Mouse (Mus musculus): ENCODE measurements around the gene Zfp239. TPM values are rescaled to one million over a fixed set of nuclear protein-coding genes. Genes with fewer than 3 reads are reported as not detected.

The Zfp239 gene
- polyA plus RNA-seq, 1 experiment, result 1.3 TPM

- Histone ChIP-seq H3K4me3 (replicated peaks) (peak overlapping the region; percentile 97), H3K36me3 (replicated peaks; ENCODE audit: low read length) (no peaks in the 10 kb centered on the region), H3K4me1 (peaks cover 61% of the 10 kb centered on the region)
Measured at GRCm38 (mm10) chr6:117905260-117905930, 43.5 kb downstream of the Zfp239 start.

GRCm38 (mm10) chr6:117906015-117906531 is 44.2 kb downstream of the Zfp239 start:
- Histone ChIP-seq H3K27me3 (replicated peaks) (no peaks in the 10 kb centered on the region), H3K4me1 (peaks cover 59% of the 10 kb centered on the region), H3K4me3 (replicated peaks) (peak overlapping the region; percentile 97), H3K9me3 (no peaks in the 10 kb centered on the region), H3K36me3 (replicated peaks; ENCODE audit: low read length) (no peaks in the 10 kb centered on the region)
- TF ChIP-seq FLI1 (IDR thresholded peaks at IDR 0.05; ENCODE audit: low read length) (no peak), GATA1 (IDR thresholded peaks at IDR 0.05; ENCODE audit: borderline replicate concordance, low read length) (no peak)

More at GRCm38 (mm10) chr6:117905260-117905930, 43.5 kb downstream of the Zfp239 start:
- TF ChIP-seq GATA1 (IDR thresholded peaks at IDR 0.05; ENCODE audit: borderline replicate concordance, low read length), result no peak
- no peak for TF ChIP-seq FLI1 (IDR thresholded peaks at IDR 0.05; ENCODE audit: low read length)
- H3K27me3 ChIP-seq (replicated peaks), result no peaks in the 10 kb centered on the region
- H3K9me3 ChIP-seq, result no peaks in the 10 kb centered on the region

- no peaks in the 10 kb centered on the region for H3K9me3 ChIP-seq
- H3K4me3 ChIP-seq (replicated peaks), result peak overlapping the region; percentile 97
- TF ChIP-seq FLI1 (IDR thresholded peaks at IDR 0.05; ENCODE audit: low read length), result 0 out of 2 replicates have a peak, but pooled peaks have one; percentile 28
- TF ChIP-seq GATA1 (IDR thresholded peaks at IDR 0.05; ENCODE audit: borderline replicate concordance, low read length), result no peak
- H3K27me3 ChIP-seq (replicated peaks), result no peaks in the 10 kb centered on the region
- H3K36me3 ChIP-seq (replicated peaks; ENCODE audit: low read length), result no peaks in the 10 kb centered on the region
- H3K4me1 ChIP-seq, result peaks cover 60% of the 10 kb centered on the region
Measured at GRCm38 (mm10) chr6:117906590-117907271, 44.8 kb downstream of the Zfp239 start.

DNA sequence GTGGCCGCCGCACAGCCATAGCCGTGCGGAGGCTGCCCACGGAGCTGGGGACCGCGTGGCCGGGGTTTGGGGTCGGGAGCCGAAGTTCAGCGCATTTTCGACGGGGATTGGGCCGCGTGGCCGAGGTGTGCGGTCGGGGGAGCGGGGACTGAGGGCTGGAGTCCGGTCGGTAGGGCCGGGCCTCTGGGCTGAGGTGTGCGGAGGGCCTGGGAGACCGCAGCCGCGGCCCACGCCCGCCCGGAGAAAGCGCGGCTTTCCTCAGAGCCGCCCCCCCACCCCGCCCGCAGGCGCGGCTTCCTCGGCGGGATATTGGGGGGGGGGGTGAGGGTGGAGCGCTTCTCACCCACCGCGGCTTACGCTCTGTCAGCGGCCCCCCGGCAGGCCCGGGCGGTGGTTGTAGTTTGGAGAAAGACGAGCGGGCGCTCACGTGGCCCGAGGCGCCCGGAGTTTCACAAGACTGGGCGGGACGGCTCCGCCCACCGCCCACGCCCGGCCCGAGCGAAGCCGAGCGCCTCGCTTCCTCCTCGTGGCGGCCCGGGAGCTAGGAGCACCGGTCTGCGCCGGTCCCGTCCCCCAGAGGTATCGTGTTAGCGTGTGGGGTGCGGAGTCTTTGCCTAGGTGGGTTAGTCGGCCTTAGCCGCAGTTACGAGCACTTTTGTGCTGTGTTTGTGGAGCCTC is 45.5 kb downstream of the Zfp239 start:
- Histone ChIP-seq H3K4me3 (replicated peaks) (peak overlapping the region; percentile 97), H3K4me1 (peaks cover 61% of the 10 kb centered on the region), H3K27me3 (replicated peaks) (no peaks in the 10 kb centered on the region), H3K9me3 (no peaks in the 10 kb centered on the region), H3K36me3 (replicated peaks; ENCODE audit: low read length) (no peaks in the 10 kb centered on the region)
- TF ChIP-seq FLI1 (IDR thresholded peaks at IDR 0.05; ENCODE audit: low read length) (no peak), GATA1 (IDR thresholded peaks at IDR 0.05; ENCODE audit: borderline replicate concordance, low read length) (no peak)

DNA sequence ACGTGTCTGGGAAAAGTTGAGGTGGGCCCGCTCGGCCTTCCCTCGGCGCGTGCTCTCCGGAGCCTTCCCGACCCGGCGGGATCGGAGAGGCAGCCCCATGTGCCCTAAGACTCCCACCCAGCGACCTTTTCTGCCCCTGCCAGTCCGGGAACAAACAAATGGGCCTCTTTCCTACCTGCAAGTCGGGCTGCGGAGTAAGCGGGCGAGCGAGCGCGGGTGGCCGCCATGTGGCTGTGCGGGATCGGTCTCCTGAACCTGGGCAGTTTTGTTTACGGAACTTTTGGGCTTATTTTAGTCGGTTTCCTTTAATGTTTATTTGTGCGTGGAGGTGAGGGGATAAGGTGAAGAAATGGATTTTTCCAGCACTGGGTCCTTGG is 46.1 kb downstream of the Zfp239 start:
- Histone ChIP-seq H3K27me3 (replicated peaks) (no peaks in the 10 kb centered on the region), H3K4me3 (replicated peaks) (peak overlapping the region; percentile 97), H3K36me3 (replicated peaks; ENCODE audit: low read length) (no peaks in the 10 kb centered on the region), H3K4me1 (peaks cover 59% of the 10 kb centered on the region), H3K9me3 (no peaks in the 10 kb centered on the region)
- TF ChIP-seq GATA1 (IDR thresholded peaks at IDR 0.05; ENCODE audit: borderline replicate concordance, low read length) (no peak), FLI1 (IDR thresholded peaks at IDR 0.05; ENCODE audit: low read length) (no peak)

- TF ChIP-seq GATA1 (IDR thresholded peaks at IDR 0.05; ENCODE audit: borderline replicate concordance, low read length) (no peak), FLI1 (IDR thresholded peaks at IDR 0.05; ENCODE audit: low read length) (no peak)
- Histone ChIP-seq H3K27me3 (replicated peaks) (no peaks in the 10 kb centered on the region), H3K36me3 (replicated peaks; ENCODE audit: low read length) (peaks cover 4% of the 10 kb centered on the region), H3K9me3 (no peaks in the 10 kb centered on the region), H3K4me3 (replicated peaks) (peak overlapping the region; percentile 97), H3K4me1 (peaks cover 62% of the 10 kb centered on the region)
Measured at GRCm38 (mm10) chr6:117908424-117908900, 46.6 kb downstream of the Zfp239 start.

DNA sequence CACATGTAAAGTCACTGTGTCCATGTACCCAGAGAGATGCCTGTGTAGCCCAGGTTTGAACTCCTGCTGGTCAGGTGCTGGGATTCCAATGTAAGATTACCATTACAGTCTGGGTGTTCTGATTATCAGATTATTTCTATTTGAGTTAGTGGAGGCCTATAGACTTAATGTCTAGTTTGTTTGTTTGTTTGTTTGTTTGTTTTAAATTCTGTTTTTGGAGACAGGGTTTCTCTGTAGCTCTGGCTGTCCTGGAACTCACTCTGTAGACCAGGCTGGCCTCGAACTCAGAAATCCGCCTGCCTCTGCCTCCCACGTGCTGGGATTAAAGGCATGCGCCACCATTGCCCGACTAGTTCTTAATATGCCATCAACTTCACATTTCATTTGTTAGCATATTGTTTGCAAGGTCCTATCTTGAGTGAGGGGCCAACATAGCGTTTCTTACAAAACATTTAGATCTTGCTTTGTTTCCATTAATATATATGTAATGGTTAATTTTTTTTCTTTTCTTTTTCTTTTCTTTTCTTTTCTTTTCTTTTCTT is 48.3 kb downstream of the Zfp239 start:
- no peak for TF ChIP-seq FLI1 (IDR thresholded peaks at IDR 0.05; ENCODE audit: low read length)
- TF ChIP-seq GATA1 (IDR thresholded peaks at IDR 0.05; ENCODE audit: borderline replicate concordance, low read length), result no peak
- Histone ChIP-seq H3K4me1 (peaks cover 59% of the 10 kb centered on the region), H3K9me3 (no peaks in the 10 kb centered on the region), H3K4me3 (replicated peaks) (peak overlapping the region; percentile 97), H3K36me3 (replicated peaks; ENCODE audit: low read length) (peaks cover 12% of the 10 kb centered on the region), H3K27me3 (replicated peaks) (no peaks in the 10 kb centered on the region)

GRCm38 (mm10) chr6:117914541-117914940 is 52.6 kb downstream of the Zfp239 start:
- Histone ChIP-seq H3K27me3 (replicated peaks) (no peaks in the 10 kb centered on the region), H3K4me3 (replicated peaks) (no peak overlapping the region), H3K36me3 (replicated peaks; ENCODE audit: low read length) (peaks cover 27% of the 10 kb centered on the region), H3K9me3 (no peaks in the 10 kb centered on the region), H3K4me1 (peaks cover 73% of the 10 kb centered on the region)
- TF ChIP-seq GATA1 (IDR thresholded peaks at IDR 0.05; ENCODE audit: borderline replicate concordance, low read length) (no peak), FLI1 (IDR thresholded peaks at IDR 0.05; ENCODE audit: low read length) (no peak)

GRCm38 (mm10) chr6:117916205-117916736 is 54.4 kb downstream of the Zfp239 start:
- H3K4me1 ChIP-seq, result peaks cover 76% of the 10 kb centered on the region
- no peaks in the 10 kb centered on the region for H3K9me3 ChIP-seq
- H3K27me3 ChIP-seq (replicated peaks), result no peaks in the 10 kb centered on the region
- H3K4me3 ChIP-seq (replicated peaks), result peak overlapping the region; percentile 95
- peaks cover 43% of the 10 kb centered on the region for H3K36me3 ChIP-seq (replicated peaks; ENCODE audit: low read length)
- TF ChIP-seq GATA1 (IDR thresholded peaks at IDR 0.05; ENCODE audit: borderline replicate concordance, low read length) (no peak), FLI1 (IDR thresholded peaks at IDR 0.05; ENCODE audit: low read length) (no peak)
